Mouse (Mus musculus): ENCODE measurements at regions not wholly inside any gene's neighbourhood (a gene's known extent, or its start where the extent isn't known, plus 50 kb on each side); places are given as distances from the start of the nearest gene placed in this dataset.

DNA sequence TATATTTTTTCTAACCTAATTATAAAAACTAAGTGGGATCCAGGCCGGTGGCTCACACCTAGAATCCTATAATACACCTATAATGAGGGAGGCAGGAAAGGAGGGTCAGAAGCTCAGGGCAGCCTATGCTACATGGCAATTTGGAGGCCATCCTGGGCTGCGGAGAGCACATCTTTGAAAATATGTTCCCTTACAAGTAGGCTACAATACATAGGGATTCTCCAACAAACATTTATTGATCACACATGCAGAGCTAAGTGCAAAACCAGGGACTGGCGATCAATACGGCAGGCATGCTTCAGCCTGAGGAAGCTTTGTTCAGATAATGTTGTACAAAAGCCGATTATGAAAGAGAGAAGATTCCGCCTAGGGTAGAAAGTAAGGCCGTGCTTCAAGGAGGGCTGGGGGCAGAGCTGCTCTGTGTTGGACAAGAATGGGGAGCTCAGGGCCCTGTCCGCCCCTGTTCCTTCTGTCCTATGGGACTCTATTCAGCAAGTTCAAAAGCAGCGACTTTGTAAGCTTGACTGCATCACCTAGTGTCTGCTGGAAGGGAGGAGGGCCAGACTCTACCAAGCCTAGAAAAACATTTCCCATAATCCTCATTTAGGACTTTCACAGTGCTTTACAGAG lies 53.4 kb upstream of the Sgk1 start:
- DNase-seq (ENCODE audit: low spot score in 2 of 2), result no peak

DNA sequence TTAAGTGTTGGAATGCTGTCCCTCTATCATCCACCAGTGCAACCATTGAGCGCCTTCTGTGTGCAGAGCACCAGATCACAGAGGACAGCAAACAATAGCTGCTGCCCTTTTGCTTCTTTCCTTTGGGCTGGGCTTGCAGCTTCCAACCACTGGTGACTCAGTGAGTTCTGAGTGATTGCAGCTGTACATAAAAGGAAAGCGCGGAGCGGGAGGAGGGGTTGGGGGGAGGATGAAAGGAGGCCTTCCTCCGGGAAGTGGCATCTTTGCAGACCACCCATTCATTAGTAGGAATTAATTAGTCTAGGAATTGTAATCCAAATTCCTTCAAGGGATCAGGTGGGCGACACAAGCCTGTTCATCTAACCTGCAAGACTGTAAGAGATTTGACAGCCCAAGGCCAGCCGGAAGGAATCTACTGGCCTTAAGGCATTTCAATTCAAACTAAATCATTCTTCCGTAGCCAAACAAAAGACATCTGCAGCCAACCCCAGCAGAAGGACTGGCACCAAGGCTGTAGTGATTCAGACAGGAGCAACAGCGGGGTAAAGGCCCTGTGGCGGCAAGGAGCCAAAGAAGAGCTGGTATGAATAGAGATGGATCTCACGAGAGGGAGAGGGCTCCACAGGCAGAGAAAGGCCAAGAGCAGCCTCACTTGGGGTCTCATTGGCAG lies 52.8 kb upstream of the Sgk1 start:
- DNase-seq (ENCODE audit: low spot score in 2 of 2), result no peak

DNA sequence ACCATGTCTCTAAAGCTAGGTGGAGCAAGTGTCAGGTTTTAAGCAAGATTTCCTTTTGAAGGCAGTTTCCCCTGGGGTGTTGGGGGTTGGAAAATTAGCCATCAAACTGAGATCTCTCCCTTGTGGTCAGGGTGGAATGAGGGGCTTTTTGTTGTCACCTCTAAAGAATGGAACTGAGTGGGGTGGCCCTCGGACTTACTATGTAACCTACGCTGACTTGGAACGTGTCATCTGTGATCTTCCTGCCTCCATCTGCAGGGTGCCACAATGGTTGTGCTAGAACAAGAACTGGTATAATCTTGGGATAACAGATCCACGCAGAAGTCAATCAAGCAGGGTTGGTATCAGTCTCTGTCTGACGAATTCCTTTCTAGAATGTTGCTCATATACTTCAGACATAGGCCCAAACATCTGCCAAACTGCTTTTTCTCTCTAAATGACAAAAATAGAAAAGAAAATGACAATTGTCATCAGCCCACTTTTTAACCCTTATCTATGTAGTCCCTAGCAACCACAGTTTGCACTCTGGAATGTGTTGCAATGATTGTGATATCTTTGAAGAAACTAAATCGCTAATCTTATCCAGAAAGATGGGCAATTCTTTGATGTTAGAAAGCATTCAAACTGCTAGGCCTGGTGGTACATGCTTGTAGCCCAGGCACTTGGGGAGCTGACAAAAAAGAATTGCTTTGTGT lies 50.8 kb upstream of the Sgk1 start:
- DNase-seq (ENCODE audit: low spot score in 2 of 2), result no peak
